Mouse (Mus musculus) liver, postnatal 0 days (tissue): ENCODE measurements around the gene Gm16513. TPM values are rescaled to one million over a fixed set of nuclear protein-coding genes. Genes with fewer than 3 reads are reported as not detected.
"Not testable (repeated sequence)": the region's sequence is repeated elsewhere in the genome, so short reads cannot be mapped to it uniquely, and the experiment has no call there.

ENCODE experiments used
- ATAC-seq: fragments of 200-750 bp; cut with Nextera tagmentation; 2 replicates; pipeline ENCODE4 v1.8.0; 2017; ENCODE audit warnings: mild to moderate bottlenecking, moderate library complexity
- DNase-seq: peaks from one replicate; pipeline ENCODE4 v3.0.0-alpha.2; 2016
- H3K27ac ChIP-seq: fragments of 300-500 bp; sonication (generic); 2 replicates; pipeline ENCODE4 v1.5.1; 2014; ENCODE audit warnings: antibody characterized with exemption, moderate library complexity, mild to moderate bottlenecking, low read depth
- H3K27me3 ChIP-seq: fragments of 300-500 bp; sonication (generic); 2 replicates; pipeline ENCODE4 v1.6.1; 2014; ENCODE audit warnings: low read length, control low read depth, mixed read lengths; ENCODE audit not compliant: insufficient read depth
- H3K36me3 ChIP-seq: fragments of 300-500 bp; sonication (generic); replicated peaks from 2 replicates; pipeline ENCODE4 v1.6.1; 2014; ENCODE audit warnings: mild to moderate bottlenecking, control low read depth, low read length, moderate library complexity, mixed read lengths; ENCODE audit not compliant: insufficient read depth
- H3K4me1 ChIP-seq: fragments of 300-500 bp; sonication (generic); 2 replicates; pipeline ENCODE4 v1.6.1; 2014; ENCODE audit warnings: antibody characterized with exemption, mild to moderate bottlenecking, control low read depth; ENCODE audit not compliant: insufficient read depth
- H3K4me2 ChIP-seq: fragments of 300-500 bp; sonication (generic); 2 replicates; pipeline ENCODE4 v1.6.1; 2014; ENCODE audit warnings: low read depth, mild to moderate bottlenecking, low read length, moderate library complexity, mixed read lengths
- H3K4me3 ChIP-seq: fragments of 300-500 bp; sonication (generic); 2 replicates; pipeline ENCODE4 v1.5.1; 2014; ENCODE audit warnings: low read depth, low read length
- H3K9ac ChIP-seq: fragments of 300-500 bp; sonication (generic); replicated peaks from 2 replicates; pipeline ENCODE4 v1.6.1; 2014; ENCODE audit warnings: mild to moderate bottlenecking, moderate library complexity
- H3K9me3 ChIP-seq: fragments of 300-500 bp; sonication (generic); 2 replicates; pipeline ENCODE4 v1.6.1; 2016; ENCODE audit warnings: mild to moderate bottlenecking, control low read depth, low read length, mixed read lengths
- WGBS: fragments of 180-500 bp; shearing (Covaris S2); extraction: QIAGEN DNeasy Blood & Tissue Kit; methylation state at CpG from one replicate; pipeline ENCODE4 v1.1.7; 2014; ENCODE audit not compliant: insufficient replicate concordance; 5-methylcytosine and 5-hydroxymethylcytosine counted together
- polyA plus RNA-seq: library from polyadenylated mRNA; unstranded; fragments of >200 nt; fragmentation: Nextera tagmentation; extraction: Ambion mirVana; gene quantifications from 2 replicates; pipeline ENCODE4 v1.2.1, GENCODE M21; 2015

Gm16513 gene
- not detected in 2 replicates for polyA plus RNA-seq

- H3K27me3 ChIP-seq, H3K9me3 ChIP-seq, H3K9ac ChIP-seq, H3K27ac ChIP-seq, ATAC-seq, H3K4me2 ChIP-seq, H3K4me3 ChIP-seq, H3K4me1 ChIP-seq, DNase-seq, H3K36me3 ChIP-seq: not testable (repeated sequence)
- no CpG with 5 or more reads among the region's 1 CpGs for WGBS
These were observed at the start of gene Gm16513 for GRCm38 (mm10) chr5:95182324-95182723. Gm16513 (plus strand) TSS chr5:95182624.

Other genes with a start within 250 kb of the Gm16513 start
- not detected in 2 replicates for gene Gm6367, start 194.0 kb upstream of the Gm16513 start, polyA plus RNA-seq
- not detected in 2 replicates for gene Gm7942, start 75.7 kb upstream of the Gm16513 start, polyA plus RNA-seq
- gene Gm10424, start 90.1 kb downstream of the Gm16513 start, polyA plus RNA-seq, result not detected in 2 replicates
- gene Gm3259, start 123.3 kb downstream of the Gm16513 start, polyA plus RNA-seq, result not detected in 2 replicates